Mouse (Mus musculus) liver, embryonic 14.5 days (tissue): ENCODE results near the gene Timp4.

Source experiments
- CTCF ChIP-seq: IDR thresholded peaks from 2 replicates; pipeline ENCODE4 v1.5.1; 2016; ENCODE audit warnings: antibody characterized with exemption, low read depth, control low read depth
- EP300 ChIP-seq: IDR thresholded peaks from 2 replicates; pipeline ENCODE4 v1.6.1; 2016; ENCODE audit warnings: antibody characterized with exemption, low read depth

DNA sequence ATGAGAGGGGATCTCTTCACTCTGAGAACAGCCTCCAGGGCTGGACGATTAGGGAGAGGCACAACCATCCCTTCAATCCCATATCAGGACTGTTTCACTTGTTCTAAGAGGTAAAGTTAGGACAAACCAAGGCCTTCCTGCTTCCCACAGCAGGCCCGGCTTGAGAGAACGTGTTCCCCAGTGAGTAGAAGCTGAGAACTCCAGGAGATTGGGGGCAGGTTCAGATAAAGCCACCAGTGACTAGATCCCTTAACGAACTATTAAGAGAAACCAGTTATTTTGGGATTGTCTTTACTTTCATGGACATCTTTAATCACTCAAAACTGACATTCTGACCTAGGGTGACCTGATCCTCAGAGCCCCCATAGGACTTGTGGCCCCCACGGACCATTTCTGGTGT, 17.6 kb upstream of the Timp4 start:
- TF ChIP-seq CTCF (no peak), EP300 (no peak)
